Mouse (Mus musculus) layer of hippocampus, adult 9-10 months (tissue): ENCODE data around the gene Trub1.

Source experiments
- DNase-seq: peaks from one replicate; pipeline ENCODE4 v3.0.0; 2022; ENCODE audit warnings: low spot score

The Trub1 gene

DNA sequence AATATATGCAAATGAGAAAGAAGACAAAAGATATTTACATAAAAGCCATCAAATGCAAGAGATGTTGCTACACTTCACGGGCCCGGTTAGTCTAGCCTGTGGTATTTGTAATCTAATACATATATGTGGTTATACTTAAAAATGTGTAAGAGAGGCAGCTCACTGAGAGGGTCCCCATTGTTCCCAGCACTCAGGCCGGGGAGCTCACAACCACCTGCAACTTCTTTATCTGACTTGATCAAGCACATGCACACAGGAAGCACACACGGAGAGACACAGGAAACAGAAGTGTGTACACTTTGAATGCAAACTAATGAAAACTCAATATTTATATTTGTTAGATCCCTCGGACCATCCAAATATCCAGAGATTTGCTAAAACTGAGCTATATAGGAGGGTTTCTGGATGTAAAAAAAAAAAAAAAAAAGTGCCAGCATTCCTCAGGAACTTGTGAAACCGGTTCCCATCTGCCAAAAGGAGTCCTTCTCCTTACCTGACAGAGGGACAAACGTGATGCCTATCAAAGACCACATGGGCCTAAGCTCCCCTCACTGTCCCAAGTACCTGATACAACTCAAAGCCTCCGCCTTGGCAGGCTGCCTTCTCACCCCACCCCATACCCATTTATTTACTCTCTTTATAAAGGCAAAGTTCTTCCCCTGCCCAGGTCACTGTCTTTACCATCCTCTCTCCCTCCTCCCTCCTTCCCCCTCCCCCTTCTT lies 9.6 kb upstream of the Trub1 start:
- no peak for DNase-seq

DNA sequence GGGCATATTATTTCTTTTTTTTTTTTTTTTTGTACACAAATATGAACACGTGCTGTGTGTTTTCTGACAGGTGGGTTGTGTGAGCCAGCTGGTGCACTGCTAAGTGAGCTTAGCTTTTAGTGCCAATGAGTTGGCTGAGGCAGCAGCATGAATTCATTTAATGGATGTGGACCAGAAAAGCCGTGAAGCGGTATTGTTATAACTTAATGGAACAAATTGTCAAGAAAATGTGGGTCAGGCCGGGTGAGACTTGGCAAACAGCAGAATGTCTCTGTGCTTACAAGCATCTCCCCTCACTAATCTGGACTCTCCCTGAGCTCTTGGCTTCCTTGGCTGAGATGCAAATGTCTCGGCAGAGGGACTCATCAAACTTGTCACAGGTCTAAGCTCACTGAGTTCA lies 7.7 kb upstream of the Trub1 start:
- DNase-seq, result peak; percentile 36

DNA sequence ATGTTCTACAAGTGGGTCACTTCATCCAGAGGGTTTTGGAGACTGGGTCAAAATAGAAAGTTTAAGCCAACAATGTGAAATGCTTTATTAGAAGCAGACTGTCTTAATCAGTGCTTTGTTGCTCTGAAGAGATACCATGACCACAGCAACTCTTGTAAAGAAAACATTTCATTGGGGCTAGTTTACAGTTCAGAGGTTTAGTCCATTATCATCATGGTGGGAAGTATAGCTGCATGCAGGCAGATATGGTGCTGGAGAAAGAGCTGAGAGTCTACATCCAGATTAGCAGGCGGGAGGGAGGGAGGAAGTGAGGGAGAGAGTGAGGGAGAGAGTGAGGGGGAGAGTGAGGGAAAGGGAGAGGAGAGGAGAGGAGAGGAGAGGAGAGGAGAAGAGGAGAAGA lies 1.9 kb upstream of the Trub1 start:
- no peak for DNase-seq

DNA sequence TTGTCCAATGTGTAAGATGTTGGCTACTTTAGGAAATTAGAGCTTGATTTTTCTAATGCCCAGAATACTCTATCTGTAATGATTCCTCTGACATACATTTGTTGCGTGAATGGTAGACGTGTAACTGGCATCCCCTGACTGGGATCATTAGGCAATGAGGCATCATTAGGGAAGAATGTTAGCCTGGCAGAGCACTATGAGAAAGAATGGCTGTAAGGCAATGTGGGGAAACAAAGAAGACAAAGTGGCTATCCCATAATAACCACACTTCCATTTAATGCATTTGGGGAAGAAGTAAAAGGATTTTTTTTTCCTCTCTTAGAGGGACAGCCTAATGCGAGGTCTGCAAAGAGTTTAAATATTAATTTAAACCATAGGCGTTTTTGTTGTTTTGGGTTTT lies 950 bp upstream of the Trub1 start:
- DNase-seq, result no peak

DNA sequence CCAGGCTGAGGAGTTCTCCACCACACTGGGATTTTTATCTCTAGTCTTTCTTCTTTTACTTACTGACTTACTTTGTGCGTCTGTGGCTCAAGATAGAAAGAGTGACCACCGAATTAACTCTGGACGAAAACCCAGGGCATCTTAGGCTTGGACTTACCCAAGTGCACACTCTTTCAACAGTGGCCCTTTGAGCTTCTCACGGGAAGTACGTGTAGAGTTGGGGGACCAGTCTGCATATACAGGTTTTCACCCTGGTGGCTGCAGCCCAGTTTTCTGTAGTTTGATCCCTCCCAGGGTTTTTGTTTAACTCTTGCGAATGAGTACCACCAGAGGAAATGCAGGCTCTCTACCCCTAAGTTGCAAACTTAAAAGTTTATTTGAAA lies 497 bp downstream of the Trub1 start:
- DNase-seq, result no peak

DNA sequence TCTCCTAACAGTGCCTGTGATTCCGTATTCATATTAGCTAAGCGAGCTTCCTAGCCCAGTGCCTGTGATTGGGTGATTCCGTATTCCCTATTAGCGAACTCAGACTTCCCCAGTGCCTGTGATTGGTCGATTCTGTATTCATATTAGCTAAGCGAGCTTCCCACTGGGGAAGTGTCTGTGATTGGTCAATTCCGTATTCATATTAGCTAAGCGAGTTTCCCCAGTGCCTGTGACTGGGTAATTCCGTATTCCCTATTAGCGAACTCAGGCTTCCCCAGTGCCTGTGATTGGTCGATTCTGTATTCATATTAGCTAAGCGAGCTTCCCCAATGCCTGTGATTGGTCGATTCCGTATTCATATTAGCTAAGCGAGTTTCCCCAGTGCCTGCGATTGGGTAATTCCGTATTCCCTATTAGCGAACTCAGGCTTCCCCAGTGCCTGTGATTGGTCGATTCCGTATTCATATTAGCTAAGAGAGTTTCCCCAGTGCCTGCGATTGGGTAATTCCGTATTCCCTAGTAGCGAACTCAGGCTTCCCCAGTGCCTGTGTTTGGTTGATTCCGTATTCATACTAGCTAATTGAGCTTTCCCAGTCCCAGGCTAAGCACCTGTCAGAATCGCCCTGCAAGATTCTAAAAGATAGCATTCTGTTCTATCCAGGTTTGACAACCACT lies 2.7 kb downstream of the Trub1 start:
- DNase-seq, result no peak

DNA sequence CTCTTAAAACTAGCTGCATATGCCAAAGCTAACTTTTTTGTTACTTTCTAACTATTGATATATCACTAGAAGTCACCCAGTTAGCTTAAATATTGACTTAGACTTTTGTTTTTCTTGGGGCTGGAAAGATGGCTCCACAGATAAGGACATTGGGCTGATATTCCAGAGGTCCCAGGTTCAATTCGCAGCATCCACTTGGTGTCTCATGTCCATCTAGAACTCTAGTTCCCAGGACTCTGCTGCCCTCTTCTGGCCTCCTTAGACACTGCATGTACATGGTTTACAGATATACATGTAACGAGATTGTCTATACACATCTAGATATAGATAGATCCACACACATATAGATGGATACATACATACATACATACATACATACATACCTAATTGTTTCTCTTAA lies 4.4 kb downstream of the Trub1 start:
- DNase-seq, result no peak

DNA sequence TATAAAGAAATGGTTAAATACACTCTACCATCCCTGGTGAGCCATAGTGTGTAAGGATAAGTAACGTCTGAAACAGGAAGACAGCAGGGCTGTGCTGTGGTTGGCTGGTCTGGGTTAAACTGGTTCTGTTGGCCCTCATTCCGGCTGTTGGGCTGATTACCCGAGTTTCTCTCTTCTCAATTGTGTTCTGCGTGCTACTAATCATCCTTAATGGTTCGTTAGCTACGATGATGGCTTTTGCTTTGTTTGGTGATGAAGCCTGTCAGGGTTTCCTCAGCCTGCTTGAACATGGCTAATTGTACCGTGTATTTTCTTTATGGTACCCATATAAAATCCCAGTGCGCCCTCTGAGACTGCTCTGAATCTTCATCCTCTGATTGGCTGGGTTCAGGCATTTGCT lies 11.0 kb downstream of the Trub1 start:
- DNase-seq, result no peak

DNA sequence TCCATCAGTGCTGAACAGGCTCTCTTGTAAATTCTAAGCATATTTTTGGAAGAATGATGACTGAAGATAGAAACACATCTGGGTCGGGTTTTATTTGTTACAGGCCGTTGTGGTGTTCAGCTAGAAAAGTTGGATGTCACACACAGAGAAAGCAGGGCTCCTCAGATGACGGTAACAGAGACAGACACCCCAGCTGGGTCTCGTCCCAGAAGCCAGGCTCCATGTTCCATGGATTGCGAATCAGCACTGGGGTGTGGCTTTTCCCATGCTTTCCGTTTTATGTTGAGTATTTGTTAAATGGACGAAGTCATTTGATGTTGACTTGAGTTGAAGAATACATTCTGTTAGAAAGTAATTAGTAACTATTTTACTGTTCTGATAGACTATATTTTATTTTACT lies 13.0 kb downstream of the Trub1 start:
- DNase-seq, result no peak

DNA sequence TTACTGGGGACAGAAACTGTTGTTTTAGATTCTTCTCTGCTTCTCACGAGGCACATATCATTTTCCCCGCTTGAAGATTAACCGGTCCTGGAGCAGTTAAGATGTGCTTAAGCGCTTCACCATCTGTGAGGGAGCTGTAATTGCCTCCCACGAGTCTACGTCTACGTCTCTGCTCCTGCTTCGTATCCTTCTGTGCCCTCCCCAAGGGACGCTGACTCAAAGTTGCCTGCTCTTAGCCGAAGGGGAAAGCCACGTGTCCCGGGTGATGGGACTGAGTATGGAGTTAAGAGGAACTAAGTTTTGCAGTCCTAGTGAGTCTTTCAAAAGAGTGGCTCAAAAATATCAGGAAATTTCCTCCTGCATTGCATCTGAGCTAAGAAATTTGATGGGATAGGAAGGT lies 18.3 kb downstream of the Trub1 start:
- no peak for DNase-seq

DNA sequence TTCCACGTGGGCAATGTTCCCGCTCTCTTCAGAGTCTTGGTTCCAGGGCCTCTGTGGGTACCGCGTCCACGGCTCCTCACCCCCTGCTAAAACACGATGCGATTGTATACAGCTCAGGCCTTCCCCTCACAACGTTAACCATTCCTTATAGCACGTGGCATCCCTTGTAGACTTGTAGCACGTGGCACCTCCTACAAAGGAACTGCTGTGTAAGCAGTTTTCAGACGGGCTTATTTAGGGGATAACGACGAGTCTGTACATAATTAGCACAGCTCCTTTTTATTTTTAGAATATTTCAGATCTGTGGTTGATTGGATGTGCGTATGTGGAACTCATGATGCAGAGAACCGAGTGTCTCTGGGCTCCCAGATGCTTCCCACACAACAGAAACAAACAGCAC lies 19.5 kb downstream of the Trub1 start:
- no peak for DNase-seq

DNA sequence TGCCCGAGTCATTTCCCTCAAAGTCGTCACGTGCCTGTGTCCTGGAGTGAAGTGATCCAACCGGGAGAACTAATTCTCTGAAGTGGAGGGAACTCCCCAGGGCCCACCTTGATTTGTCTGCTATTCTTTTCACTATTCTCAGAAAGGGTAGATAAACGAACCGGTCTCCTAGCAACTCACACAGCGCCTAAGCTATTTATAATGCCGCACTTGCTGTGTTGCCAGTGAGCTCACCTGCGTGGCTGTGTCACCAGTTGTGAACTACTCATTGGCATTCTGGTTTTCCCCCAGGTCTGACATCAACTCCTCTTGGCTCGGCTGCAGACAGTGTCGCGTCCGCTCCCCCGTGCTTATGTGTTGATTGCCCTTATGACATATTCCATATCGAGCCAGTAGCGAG lies 20.6 kb downstream of the Trub1 start:
- DNase-seq, result no peak

DNA sequence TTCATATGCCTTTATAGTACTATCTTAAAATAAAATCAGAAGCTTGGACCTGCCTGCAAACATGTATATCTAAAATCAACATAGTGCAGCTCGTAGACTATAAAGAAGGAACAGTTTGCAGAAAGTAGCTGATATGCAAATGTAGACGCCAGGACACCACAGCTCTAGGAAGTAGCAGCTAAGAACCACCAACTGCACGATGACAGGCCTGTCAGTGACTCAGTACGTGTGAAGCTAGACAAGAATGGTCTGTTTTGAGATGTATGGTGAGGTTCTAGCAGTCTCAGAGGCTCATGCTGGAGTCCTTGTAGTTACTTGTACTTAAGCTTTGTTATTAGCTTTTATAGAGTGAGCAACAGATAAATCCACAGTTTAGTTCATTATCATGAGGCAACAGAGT lies 22.6 kb downstream of the Trub1 start:
- DNase-seq, result no peak

DNA sequence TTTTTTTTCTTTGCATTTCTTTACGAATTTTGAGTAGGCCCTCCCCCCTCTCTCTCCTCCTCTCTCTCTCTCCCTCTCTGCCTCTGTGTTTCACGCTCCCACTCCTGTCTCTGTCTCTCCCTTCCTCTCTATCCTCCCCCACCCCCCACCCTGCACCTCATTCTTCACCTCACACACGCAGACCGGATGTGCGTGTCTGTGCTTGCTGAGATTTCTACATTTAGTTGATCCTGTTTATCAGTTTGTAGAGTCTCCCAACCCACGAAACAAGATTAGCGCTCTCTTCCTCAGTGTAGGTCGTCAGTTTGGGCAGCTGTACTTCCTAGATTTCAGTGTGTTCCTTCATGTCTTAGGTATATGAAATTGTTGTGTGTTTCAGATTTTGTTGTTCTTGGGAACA lies 24.6 kb downstream of the Trub1 start:
- DNase-seq, result no peak

DNA sequence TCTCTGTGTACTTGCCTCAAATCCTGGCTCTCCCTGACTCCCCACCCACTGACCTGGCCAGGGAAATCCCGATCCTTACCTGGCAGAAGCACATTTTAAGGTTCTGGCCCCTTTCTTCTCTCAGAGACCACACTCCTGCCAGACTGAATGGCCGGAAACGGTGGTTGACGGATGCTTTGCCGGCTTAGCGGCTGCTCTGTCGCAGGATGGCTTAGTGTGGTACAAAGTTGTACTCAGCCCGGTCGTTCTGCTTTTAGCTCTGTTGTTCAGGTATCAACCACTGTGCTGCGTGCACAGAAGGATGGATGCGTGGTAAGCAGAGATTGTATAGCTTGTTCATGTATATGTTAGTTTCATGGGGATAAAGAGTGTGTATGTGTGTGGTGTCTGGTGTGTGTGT lies 25.3 kb downstream of the Trub1 start:
- DNase-seq, result no peak

DNA sequence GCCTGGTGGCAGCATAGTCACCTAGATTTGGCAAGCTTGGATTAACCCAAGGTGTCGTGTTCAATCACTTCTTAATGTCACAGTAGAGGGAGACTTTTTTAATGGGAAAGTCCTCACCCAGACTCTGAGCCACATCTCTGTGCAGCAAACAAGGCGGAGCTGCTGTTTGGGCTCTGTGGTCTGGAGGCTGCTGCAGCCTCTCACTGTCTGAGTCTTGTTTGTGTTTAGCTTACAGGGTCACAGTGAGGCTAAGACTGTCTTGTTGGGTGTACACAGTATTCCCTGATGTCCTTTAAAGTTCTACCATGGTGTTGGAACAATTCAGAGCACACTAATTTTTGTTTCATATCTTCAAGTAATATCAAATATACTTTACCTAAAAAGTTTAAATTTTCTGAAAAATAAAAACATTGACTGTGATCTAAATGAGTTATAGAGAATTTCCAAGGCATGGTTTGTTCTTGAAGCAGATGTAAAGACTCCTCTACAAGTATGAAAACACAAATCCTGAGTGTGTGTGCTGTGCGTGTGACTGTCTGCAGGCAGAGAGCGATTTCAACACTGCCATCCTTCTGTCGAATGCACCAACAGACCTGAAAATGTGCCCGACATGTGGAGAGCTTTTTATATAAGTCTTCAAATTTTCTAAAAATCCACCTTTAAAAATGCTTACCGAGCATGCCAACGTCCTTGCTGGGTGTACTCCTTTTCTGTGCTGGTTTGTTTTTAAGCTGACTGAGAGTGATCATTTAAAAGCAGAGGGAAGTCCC lies 27.4 kb downstream of the Trub1 start:
- DNase-seq, result no peak

DNA sequence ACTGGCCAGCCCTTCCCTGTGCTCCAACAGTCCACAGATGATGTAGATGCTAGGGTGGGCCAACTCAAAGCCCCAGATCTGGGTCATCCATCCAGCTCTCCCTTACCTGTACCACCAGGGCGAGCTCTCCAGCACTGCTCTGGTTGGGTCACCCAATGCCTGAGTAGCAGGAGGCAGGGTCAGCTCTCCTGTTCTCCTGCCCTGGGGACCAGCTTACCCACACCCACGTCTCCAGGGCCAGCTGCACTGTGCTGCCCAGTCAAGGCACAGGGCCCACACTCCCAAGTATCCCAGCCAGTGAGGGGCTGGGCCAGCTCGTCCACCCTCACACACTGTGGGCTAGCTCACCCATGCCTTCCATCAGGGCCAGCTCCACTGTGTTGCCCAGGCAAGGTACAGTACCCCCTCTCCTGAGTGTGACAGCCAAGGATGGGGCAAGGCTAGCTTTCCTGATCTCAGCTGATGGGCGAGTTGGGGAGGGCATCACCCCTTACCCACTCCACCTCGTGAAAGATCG lies 29.1 kb downstream of the Trub1 start:
- no peak for DNase-seq

DNA sequence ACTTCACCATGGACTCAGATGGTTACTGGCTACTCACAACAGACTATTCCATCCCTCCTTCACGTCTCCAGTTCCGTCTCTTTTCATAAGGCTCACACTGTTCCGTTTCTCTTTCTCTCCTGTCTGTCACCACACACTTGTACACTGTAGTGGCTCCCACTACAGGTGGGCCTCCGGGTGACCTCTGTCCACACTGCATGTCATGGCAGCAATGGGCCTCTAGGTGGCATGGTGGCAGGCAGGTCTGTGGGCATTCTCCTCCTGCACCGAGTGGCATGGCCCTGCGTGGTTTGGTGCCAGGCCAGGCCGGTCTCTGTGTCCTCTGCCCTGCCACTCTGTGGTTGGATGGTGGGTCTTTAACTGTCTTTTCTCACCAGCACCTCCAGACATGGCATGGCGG lies 30.1 kb downstream of the Trub1 start:
- no peak for DNase-seq

DNA sequence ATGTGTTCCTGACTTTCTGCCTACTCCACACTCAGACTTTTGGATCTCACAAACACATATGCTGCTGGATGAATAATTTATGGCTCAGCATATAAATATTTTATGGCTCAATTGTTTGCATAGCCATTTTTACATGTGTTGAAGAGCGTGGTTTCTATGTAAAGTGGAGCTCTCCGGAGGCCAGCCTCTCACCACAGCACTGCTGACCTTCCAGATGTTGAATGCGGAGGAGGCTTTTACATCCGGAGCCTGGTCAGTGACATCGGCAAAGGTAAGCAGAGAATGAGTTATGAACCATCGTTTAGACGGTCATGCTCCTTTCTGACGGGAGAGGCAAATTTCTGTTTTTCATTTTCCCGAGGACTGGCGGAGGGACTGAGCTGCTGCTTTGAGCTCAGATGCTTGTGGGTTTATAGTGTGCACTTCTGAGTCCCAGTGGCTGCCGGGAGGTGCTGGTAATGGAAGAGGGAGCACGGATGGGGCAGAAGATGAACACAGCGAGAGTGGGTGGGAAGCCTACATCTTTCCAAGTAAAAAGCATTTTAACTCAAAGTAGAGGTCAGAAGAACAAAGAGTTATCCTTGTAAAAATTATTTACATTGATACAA lies 34.4 kb downstream of the Trub1 start:
- no peak for DNase-seq

DNA sequence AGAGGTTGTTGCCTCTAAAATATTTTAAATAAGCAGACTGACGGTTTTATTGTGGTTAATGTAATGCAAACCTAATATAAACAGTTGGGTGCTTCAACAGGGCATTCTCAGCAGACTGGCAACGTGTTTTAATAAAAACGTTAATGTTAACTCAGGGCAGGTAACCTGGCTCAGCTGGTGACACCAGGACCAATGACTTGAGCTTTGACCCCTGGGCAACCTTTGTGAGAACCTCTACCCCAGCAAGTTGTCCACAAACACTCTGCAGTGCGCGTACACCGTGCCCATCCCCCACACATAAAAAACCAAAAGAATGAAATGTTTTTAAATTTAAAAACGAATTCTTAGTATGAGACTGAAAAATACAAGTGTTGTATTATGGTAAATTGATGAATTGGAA lies 36.8 kb downstream of the Trub1 start:
- no peak for DNase-seq

DNA sequence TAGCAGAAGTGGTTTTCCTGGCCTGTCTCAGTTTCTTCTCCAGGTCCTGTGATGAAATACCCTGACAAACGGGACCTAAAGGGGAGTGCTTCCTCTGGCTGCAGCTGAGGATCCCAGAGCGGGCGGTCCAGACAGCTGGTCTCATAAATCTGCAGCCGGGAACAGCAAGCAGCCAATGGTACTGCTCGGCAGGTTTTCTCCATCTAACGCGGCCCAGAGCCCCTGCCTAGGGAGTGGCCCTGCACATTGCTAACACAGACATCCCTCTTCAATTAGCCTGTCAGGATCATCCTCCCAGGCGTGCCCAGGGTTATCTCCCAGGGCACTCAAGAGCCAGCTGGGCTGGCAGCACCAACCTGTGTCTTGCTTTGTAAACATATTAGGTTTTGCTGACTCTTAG lies 38.3 kb downstream of the Trub1 start:
- DNase-seq, result no peak

DNA sequence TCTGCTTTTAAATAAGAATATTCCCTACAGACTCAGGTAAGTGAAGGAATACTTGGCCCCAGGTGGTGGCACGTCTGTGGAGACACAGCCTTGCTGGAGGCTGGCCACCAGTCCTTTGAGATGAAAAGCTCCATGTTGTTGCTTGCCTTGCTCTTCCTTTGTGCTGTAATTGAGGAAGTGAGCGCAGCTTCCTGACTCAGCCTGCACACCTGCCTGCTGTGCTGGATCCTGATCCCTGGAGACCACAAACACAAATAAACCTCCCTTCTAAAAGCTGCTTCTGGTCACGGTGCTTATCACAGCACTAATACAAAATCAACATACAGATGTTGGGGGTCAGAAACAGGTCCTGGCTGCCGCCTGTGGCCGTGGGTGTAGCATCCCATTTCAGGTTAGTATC lies 41.3 kb downstream of the Trub1 start:
- no peak for DNase-seq
